Mouse (Mus musculus): ENCODE measurements around the gene Olfr958.

The Olfr958 gene

GRCm38 (mm10) chr9:39553946-39554345, at the start of gene Olfr958:
TSS of gene Olfr958 (minus strand) at chr9:39554054.
- WGBS = 39% methylated on average over 2 of the region's 2 CpGs

DNA sequence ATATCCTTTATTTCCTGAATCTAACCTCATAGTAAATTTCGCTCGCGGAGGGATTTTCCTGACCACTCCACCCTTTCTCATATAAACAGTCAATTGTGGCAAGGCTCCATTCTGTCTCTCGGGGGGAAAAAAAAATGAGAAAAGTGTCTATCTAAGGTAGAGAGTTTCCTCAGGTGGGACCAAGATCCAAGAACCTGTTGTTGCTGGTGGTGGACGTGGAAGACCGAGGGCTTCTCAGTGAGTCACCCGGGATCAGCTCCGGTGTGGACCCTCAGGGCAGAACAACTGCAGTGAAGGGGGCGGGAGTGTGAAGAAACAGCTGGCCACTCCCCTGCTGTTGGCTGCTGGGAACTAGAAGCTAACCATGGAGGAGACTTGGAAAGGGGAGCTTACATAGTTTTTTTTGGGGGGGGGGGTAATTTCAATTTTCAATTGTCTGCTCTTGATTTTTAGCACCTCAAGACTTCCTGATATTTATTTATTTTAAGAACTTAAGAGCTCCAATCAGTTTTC, 49.5 kb upstream of the Olfr958 start:
- 2% methylated on average over 9 of the region's 9 CpGs for WGBS

GRCm38 (mm10) chr9:39602536-39603332, 48.9 kb upstream of the Olfr958 start:
- WGBS = under 1% methylated on average over 19 of the region's 19 CpGs

- WGBS = 55% methylated on average over 5 of the region's 5 CpGs
Observed at GRCm38 (mm10) chr9:39577050-39577449, 23.2 kb upstream of the Olfr958 start.

DNA sequence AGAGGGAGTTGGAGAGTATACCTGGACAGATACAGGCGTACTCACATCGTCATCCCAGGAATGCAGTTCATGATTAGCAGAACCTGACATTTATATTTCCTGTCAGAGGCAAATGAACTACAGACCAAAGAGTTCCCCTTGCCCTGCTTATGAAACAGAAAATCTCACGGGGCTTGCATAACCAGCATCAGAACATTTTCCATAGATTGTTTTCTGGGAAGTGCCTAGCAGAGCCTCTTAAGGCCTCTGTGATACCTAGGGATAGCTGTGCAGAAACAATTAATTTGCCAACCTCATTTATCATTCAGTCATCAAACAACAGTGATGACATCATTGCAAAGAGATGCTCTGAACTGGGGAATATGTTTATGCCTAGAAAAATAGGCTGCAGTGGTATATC, 21.6 kb upstream of the Olfr958 start, which contains the start of gene Olfr959:
Gene Olfr959 (minus strand): TSS at position 101 of the 400 bp plus-strand sequence.
- 93% methylated on average over 3 of the region's 3 CpGs for WGBS

DNA sequence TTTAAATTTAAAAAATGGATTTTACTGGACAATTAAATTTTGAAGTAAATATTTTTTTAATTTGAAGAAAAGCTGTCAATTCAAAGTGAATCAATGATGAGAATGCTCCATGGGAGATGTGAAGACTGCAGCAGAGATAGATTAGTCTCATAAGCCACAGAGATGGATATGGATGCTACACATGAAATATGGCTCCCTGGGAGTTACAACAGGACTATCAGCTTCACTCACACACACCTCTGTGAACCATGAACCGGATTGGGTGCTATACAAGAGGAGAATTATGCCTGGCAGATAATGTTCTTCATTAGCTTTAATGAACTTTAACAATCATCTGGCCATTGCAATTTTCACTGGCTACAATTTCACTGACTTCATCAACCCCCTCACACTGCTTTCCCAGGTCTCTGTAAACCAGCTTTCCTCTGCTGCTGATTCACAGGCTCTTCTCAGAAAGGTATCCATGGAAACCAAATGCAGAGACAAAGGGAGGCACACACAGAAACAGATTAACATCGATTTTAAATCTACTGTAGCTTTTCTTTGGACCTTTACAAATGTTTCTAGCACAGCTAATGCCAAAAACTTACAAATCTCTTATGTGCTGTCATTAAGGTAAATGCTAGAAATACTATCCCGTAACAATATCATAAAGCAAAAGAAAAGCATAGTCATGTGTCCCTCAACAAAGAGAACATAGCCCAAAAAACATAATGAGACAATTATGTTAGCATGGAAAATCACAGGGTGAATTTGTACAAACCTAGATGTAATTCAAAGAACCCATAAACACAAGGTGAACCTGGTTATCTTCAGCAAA, 3.9 kb upstream of the Olfr958 start:
- 28% methylated on average over 3 of the region's 3 CpGs for WGBS

DNA sequence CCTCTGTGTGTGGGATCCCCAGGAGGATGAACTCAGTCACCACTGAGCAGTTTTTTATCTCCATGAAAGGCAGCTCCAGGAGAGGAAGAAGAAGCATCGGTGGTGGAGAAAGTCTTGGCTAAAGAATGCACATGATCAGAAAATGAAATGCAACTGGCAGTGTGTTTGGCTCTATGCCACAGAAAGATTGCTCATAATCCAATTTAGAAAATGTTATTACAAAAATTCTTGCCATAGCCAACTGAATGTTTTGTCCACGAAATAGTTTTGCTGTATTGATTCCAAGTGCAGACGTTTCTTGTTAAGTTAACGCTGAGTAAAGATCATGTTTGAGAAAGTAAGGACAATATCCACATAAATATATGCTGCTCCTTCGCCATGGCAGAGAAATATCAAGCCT, 3.0 kb downstream of the Olfr958 start:
- 53% methylated on average over 5 of the region's 5 CpGs for WGBS

- WGBS = 86% methylated on average over 1 of the region's 1 CpGs
Observed at GRCm38 (mm10) chr9:39523616-39524285, 30.1 kb downstream of the Olfr958 start.

DNA sequence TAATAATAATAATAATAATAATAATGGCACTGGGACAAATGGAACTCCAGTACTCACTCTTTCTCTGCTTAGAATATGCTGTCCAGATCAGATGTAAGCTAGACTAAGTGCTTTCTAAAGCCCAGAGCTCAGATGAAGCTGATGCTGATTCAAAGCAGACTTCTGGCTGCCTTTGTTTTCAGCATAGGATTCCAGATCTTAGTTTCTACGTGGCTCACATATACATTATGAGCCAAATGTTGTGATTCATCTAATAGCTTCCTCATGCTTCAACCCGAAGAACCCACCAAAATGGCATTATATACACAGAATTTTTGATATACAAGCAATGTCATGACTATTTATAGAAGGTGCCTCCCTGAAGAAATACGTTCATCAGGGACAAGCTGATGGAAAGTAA, 38.3 kb downstream of the Olfr958 start, which contains the start of gene Olfr957:
Gene Olfr957 (minus strand): TSS at position 279 of the 400 bp plus-strand sequence.
- WGBS = 56% methylated on average over 3 of the region's 3 CpGs

DNA sequence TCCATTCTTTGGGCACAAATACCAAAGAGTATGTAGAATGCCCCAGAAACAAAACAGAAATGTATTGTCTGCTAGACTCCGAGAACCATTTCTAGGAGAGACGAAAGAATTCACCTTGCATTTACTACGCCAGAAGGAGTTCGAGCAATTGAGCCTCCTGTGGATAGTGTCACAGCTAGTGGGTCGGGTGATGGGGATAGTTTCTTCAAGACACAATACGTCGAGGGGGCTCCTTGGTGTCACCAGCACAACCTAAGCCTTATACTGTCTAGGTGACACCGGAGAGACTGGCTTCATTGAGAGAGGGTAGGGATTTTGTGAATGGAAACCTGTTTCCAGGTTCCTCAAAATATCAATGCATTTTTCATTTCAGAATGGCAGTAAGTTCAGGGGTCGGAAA, 44.4 kb downstream of the Olfr958 start:
- WGBS = 80% methylated on average over 9 of the region's 9 CpGs

- whole genome bisulfite sequencing = 10% methylated on average over 6 of the region's 6 CpGs
Observed at GRCm38 (mm10) chr9:39508998-39509397, 44.9 kb downstream of the Olfr958 start.

Data from cerebral cortex, adult 2 months (tissue).